Mouse (Mus musculus): ENCODE measurements at regions not wholly inside any gene's neighbourhood (a gene's known extent, or its start where the extent isn't known, plus 50 kb on each side); places are given as distances from the start of the nearest gene placed in this dataset.

GRCm38 (mm10) chr12:12520311-12520852, 258.4 kb downstream of the Fam49a start:
- TF ChIP-seq CTCF (IDR thresholded peaks at IDR 0.05; ENCODE audit: low read depth) (no peak), EP300 (IDR thresholded peaks at IDR 0.05; ENCODE audit: low read depth) (no peak)

All from liver, postnatal 0 days (tissue).